Mouse (Mus musculus) olfactory bulb, adult 2 months (tissue): Measurements from ENCODE around the gene Cisd1. TPM values are rescaled to one million over a fixed set of nuclear protein-coding genes. Genes with fewer than 3 reads are reported as not detected.

Experiments
- H3K27ac ChIP-seq: fragments of 200-500 bp; 2 replicates; pipeline ENCODE4 v1.5.1; 2012; ENCODE audit warnings: low read depth, low read length; ENCODE audit not compliant: insufficient read depth
- H3K4me1 ChIP-seq: fragments of 200-500 bp; 2 replicates; pipeline ENCODE4 v1.6.1; 2012; ENCODE audit warnings: low read length; ENCODE audit not compliant: control insufficient read depth, insufficient read depth
- H3K4me3 ChIP-seq: fragments of 200-500 bp; 2 replicates; pipeline ENCODE4 v1.5.1; 2012; ENCODE audit warnings: mild to moderate bottlenecking, low read depth, low read length, moderate library complexity; ENCODE audit not compliant: insufficient read depth
- CTCF ChIP-seq: fragments of 200-500 bp; IDR thresholded peaks from 2 replicates; pipeline ENCODE4 v1.5.1; 2012; ENCODE audit warnings: low read depth, mild to moderate bottlenecking, low read length, moderate library complexity; ENCODE audit not compliant: insufficient read depth
- POLR2A ChIP-seq: fragments of 200-500 bp; IDR thresholded peaks from 2 replicates; pipeline ENCODE4 v1.6.1; 2012; ENCODE audit warnings: mild to moderate bottlenecking, low read depth, low read length, moderate library complexity; ENCODE audit not compliant: insufficient read depth
- WGBS: fragments of 180-500 bp; shearing (Covaris S2); methylation state at CpG from one replicate; pipeline ENCODE4 v1.1.7; 2018; 5-methylcytosine and 5-hydroxymethylcytosine counted together
- polyA plus RNA-seq: library from polyadenylated mRNA; stranded (reverse); fragments of >200 nt; gene quantifications from 2 replicates; pipeline ENCODE4 v1.2.4, GENCODE M21; 2012; ENCODE audit warnings: low replicate concordance; ENCODE audit not compliant: missing spikeins, insufficient read depth, insufficient read length

Cisd1 gene
- polyA plus RNA-seq, 1 experiment: not detected

- TF ChIP-seq CTCF (no peak), POLR2A (no peak)
- Histone ChIP-seq H3K27ac (no peak overlapping the region), H3K4me3 (no peak overlapping the region), H3K4me1 (peaks cover 5% of the 10 kb centered on the region)
- WGBS: 35% methylated on average over 11 of the region's 11 CpGs
Measured at GRCm38 (mm10) chr10:71316056-71316455, 28.7 kb downstream of the Cisd1 start.

- no peak overlapping the region for H3K27ac ChIP-seq
- TF ChIP-seq CTCF (no peak), POLR2A (no peak)
- no peak overlapping the region for H3K4me3 ChIP-seq
- 90% methylated on average over 3 of the region's 3 CpGs for WGBS
- H3K4me1 ChIP-seq: peaks cover 4% of the 10 kb centered on the region
Measured at GRCm38 (mm10) chr10:71314596-71314995, 30.2 kb downstream of the Cisd1 start.

- no peak for TF ChIP-seq POLR2A
- no peak for TF ChIP-seq CTCF
- Histone ChIP-seq H3K27ac (no peak overlapping the region), H3K4me1 (no peaks in the 10 kb centered on the region), H3K4me3 (no peak overlapping the region)
- WGBS: 80% methylated on average over 3 of the region's 3 CpGs
Measured at GRCm38 (mm10) chr10:71310288-71310687, 34.5 kb downstream of the Cisd1 start.

- no peak overlapping the region for H3K27ac ChIP-seq
- TF ChIP-seq CTCF (no peak), POLR2A (no peak)
- no peaks in the 10 kb centered on the region for H3K4me1 ChIP-seq
- H3K4me3 ChIP-seq: no peak overlapping the region
- WGBS: 94% methylated on average over 5 of the region's 5 CpGs
Measured at GRCm38 (mm10) chr10:71308199-71308598, 36.6 kb downstream of the Cisd1 start.

- Histone ChIP-seq H3K4me3 (no peak overlapping the region), H3K4me1 (no peaks in the 10 kb centered on the region), H3K27ac (no peak overlapping the region)
- TF ChIP-seq POLR2A: no peak
- no peak for TF ChIP-seq CTCF
- WGBS: 83% methylated on average over 6 of the region's 6 CpGs
Measured at GRCm38 (mm10) chr10:71306759-71307158, 38.0 kb downstream of the Cisd1 start.

- H3K27ac ChIP-seq: no peak overlapping the region
- WGBS: 26% methylated on average over 6 of the region's 6 CpGs
- no peak overlapping the region for H3K4me3 ChIP-seq
- TF ChIP-seq CTCF (peak; percentile 25; the same call in 1 of the 2 replicates), POLR2A (no peak)
- no peaks in the 10 kb centered on the region for H3K4me1 ChIP-seq
Measured at GRCm38 (mm10) chr10:71306190-71306589, 38.6 kb downstream of the Cisd1 start.

GRCm38 (mm10) chr10:71302490-71302889 lies 42.3 kb downstream of the Cisd1 start:
- TF ChIP-seq CTCF (no peak), POLR2A (no peak)
- WGBS: 28% methylated on average over 5 of the region's 5 CpGs
- no peaks in the 10 kb centered on the region for H3K4me1 ChIP-seq
- no peak overlapping the region for H3K4me3 ChIP-seq
- H3K27ac ChIP-seq: no peak overlapping the region

GRCm38 (mm10) chr10:71300161-71300560 lies 44.6 kb downstream of the Cisd1 start:
- 87% methylated on average over 16 of the region's 16 CpGs for WGBS
- TF ChIP-seq CTCF: no peak
- TF ChIP-seq POLR2A: no peak
- no peak overlapping the region for H3K27ac ChIP-seq

GRCm38 (mm10) chr10:71293245-71293644 lies 51.5 kb downstream of the Cisd1 start:
- no peak for TF ChIP-seq CTCF
- no peak for TF ChIP-seq POLR2A
- 60% methylated on average over 4 of the region's 4 CpGs for WGBS
- Histone ChIP-seq H3K27ac (no peak overlapping the region), H3K4me1 (no peaks in the 10 kb centered on the region), H3K4me3 (no peak overlapping the region)

More at GRCm38 (mm10) chr10:71300161-71300560, 44.6 kb downstream of the Cisd1 start:
- Histone ChIP-seq H3K4me3 (no peak overlapping the region), H3K4me1 (no peaks in the 10 kb centered on the region)

GRCm38 (mm10) chr10:71292254-71292653 lies 52.5 kb downstream of the Cisd1 start:
- WGBS: 11% methylated on average over 10 of the region's 11 CpGs
- Histone ChIP-seq H3K4me1 (no peaks in the 10 kb centered on the region), H3K4me3 (no peak overlapping the region), H3K27ac (no peak overlapping the region)
- TF ChIP-seq CTCF (no peak), POLR2A (no peak)
